Mouse (Mus musculus) MEL (cell line): ENCODE data around the gene Arnt. TPM values are rescaled to one million over a fixed set of nuclear protein-coding genes. Genes with fewer than 3 reads are reported as not detected.

Experiments used
- DNase-seq: peaks from one replicate; pipeline ENCODE4 v3.0.0; 2011; ENCODE audit warnings: low read depth, low spot score
- H3K27ac ChIP-seq: 2 replicates; pipeline ENCODE4 v1.5.1; 2012; ENCODE audit warnings: low read depth, mild to moderate bottlenecking, control low read depth, low read length, moderate library complexity; ENCODE audit not compliant: control insufficient read depth
- H3K27me3 ChIP-seq, 2 experiments: fragments of 150-350 bp in 1 of 2; sonication (generic) in 1 of 2; 2 replicates each; pipeline ENCODE4 v1.6.1; 2012; ENCODE audit warnings: low read length in 2 of 2, mild to moderate bottlenecking in 2 of 2, improper control_type of control experiment in 1 of 2, moderate library complexity in 1 of 2; ENCODE audit not compliant: insufficient read depth in 2 of 2, control insufficient read depth in 1 of 2
- H3K36me3 ChIP-seq, 2 experiments: 2 replicates each; pipeline ENCODE4 v1.6.1; 2012 to 2014; ENCODE audit warnings: low read length in 2 of 2, improper control_type of control experiment in 1 of 2, inconsistent platforms in 1 of 2, mild to moderate bottlenecking in 1 of 2; ENCODE audit not compliant: insufficient read depth in 2 of 2, control insufficient read depth in 1 of 2
- H3K4me1 ChIP-seq, 2 experiments: fragments of 150-350 bp in 1 of 2; sonication (generic) in 1 of 2; 2 replicates each; pipeline ENCODE4 v1.6.1; 2012; ENCODE audit warnings: low read length in 2 of 2, improper control_type of control experiment in 1 of 2, mild to moderate bottlenecking in 1 of 2; ENCODE audit not compliant: insufficient read depth in 2 of 2, control insufficient read depth in 1 of 2
- H3K4me3 ChIP-seq, 2 experiments: fragments of 150-350 bp in 1 of 2; sonication (generic) in 1 of 2; 2 replicates each; pipeline ENCODE4 v1.5.1; 2012; ENCODE audit warnings: low read depth in 2 of 2, low read length in 2 of 2, mild to moderate bottlenecking in 2 of 2, moderate library complexity in 2 of 2, control low read depth in 1 of 2, improper control_type of control experiment in 1 of 2; ENCODE audit not compliant: control insufficient read depth in 1 of 2, insufficient read depth in 1 of 2
- H3K79me2 ChIP-seq: 2 replicates; pipeline ENCODE4 v1.6.1; 2012; ENCODE audit warnings: mild to moderate bottlenecking, low read length, moderate library complexity; ENCODE audit not compliant: control insufficient read depth, poor library complexity, insufficient read depth
- H3K9ac ChIP-seq: 2 replicates; pipeline ENCODE4 v1.6.1; 2012; ENCODE audit warnings: low read depth, mild to moderate bottlenecking, control low read depth, low read length, moderate library complexity; ENCODE audit not compliant: control insufficient read depth, poor library complexity, severe bottlenecking
- H3K9me3 ChIP-seq: fragments of 150-350 bp; sonication (generic); replicated peaks from 2 replicates; pipeline ENCODE4 v1.6.1; 2012; ENCODE audit warnings: mild to moderate bottlenecking, low read length, improper control_type of control experiment, moderate library complexity; ENCODE audit not compliant: insufficient read depth
- CHD2 ChIP-seq: IDR thresholded peaks from 2 replicates; pipeline ENCODE4 v1.6.1; 2011; ENCODE audit warnings: low read length, improper control_type of control experiment
- CTCF ChIP-seq, 3 experiments: IDR thresholded peaks in 2 of 3; conservative IDR thresholded peaks in 1 of 3; 2 replicates each; pipeline ENCODE4 v1.5.1; 2011 to 2012; ENCODE audit warnings: low read length in 3 of 3, low read depth in 2 of 3, mild to moderate bottlenecking in 2 of 3, improper control_type of control experiment in 1 of 3, inconsistent platforms in 1 of 3, mixed read lengths in 1 of 3, moderate library complexity in 1 of 3; ENCODE audit not compliant: control insufficient read depth in 1 of 3, insufficient read depth in 1 of 3, poor library complexity in 1 of 3, severe bottlenecking in 1 of 3
- E2F4 ChIP-seq: IDR thresholded peaks from 2 replicates; pipeline ENCODE4 v1.6.1; 2011; ENCODE audit warnings: low read depth, low read length, improper control_type of control experiment, borderline replicate concordance
- ELF1 ChIP-seq: IDR thresholded peaks from 2 replicates; pipeline ENCODE4 v1.6.1; 2014; ENCODE audit warnings: low read depth, mild to moderate bottlenecking, inconsistent platforms, low read length, improper control_type of control experiment, moderate library complexity
- EP300 ChIP-seq, 2 experiments: IDR thresholded peaks; 2 replicates each; pipeline ENCODE4 v1.6.1; 2011; ENCODE audit warnings: improper control_type of control experiment in 2 of 2, low read length in 2 of 2, low read depth in 1 of 2, mild to moderate bottlenecking in 1 of 2
- GATA1 ChIP-seq: IDR thresholded peaks from 2 replicates; pipeline ENCODE4 v1.6.1; 2011; ENCODE audit warnings: low read depth, low read length, improper control_type of control experiment
- HCFC1 ChIP-seq: IDR thresholded peaks from 2 replicates; pipeline ENCODE4 v1.6.1; 2012; ENCODE audit warnings: low read depth, mild to moderate bottlenecking, inconsistent platforms, low read length, improper control_type of control experiment, moderate library complexity
- JUND ChIP-seq: IDR thresholded peaks from 2 replicates; pipeline ENCODE4 v1.6.1; 2011; ENCODE audit warnings: low read depth, mild to moderate bottlenecking, improper control_type of control experiment, low read length
- KAT2A ChIP-seq: conservative IDR thresholded peaks from 2 replicates; pipeline ENCODE4 v1.6.1; 2012; ENCODE audit warnings: low read depth, low read length, improper control_type of control experiment, inconsistent platforms
- MAFK ChIP-seq: IDR thresholded peaks from 2 replicates; pipeline ENCODE4 v1.6.1; 2011; ENCODE audit warnings: low read depth, mild to moderate bottlenecking, low read length, improper control_type of control experiment, borderline replicate concordance
- MAX ChIP-seq: IDR thresholded peaks from 2 replicates; pipeline ENCODE4 v1.6.1; 2011; ENCODE audit warnings: low read length, improper control_type of control experiment
- MAZ ChIP-seq: IDR thresholded peaks from 2 replicates; pipeline ENCODE4 v1.6.1; 2012; ENCODE audit warnings: low read depth, mild to moderate bottlenecking, inconsistent platforms, low read length, improper control_type of control experiment
- MEF2A ChIP-seq: IDR thresholded peaks from 2 replicates; pipeline ENCODE4 v1.6.1; 2014; ENCODE audit warnings: low read depth, mild to moderate bottlenecking, inconsistent platforms, low read length, improper control_type of control experiment; ENCODE audit not compliant: poor library complexity, insufficient replicate concordance, severe bottlenecking; ENCODE audit errors: extremely low read depth
- MXI1 ChIP-seq: IDR thresholded peaks from 2 replicates; pipeline ENCODE4 v1.6.1; 2011; ENCODE audit warnings: mild to moderate bottlenecking, low read depth, low read length, improper control_type of control experiment
- MYC ChIP-seq: IDR thresholded peaks from 2 replicates; pipeline ENCODE4 v1.6.1; 2011; ENCODE audit warnings: low read depth, mild to moderate bottlenecking, low read length, improper control_type of control experiment, moderate library complexity
- POLR2A ChIP-seq, 2 experiments: IDR thresholded peaks; 2 replicates each; pipeline ENCODE4 v1.6.1; 2011 to 2012; ENCODE audit warnings: low read length in 2 of 2, mild to moderate bottlenecking in 2 of 2, control low read depth in 1 of 2, improper control_type of control experiment in 1 of 2, low read depth in 1 of 2, moderate library complexity in 1 of 2; ENCODE audit not compliant: control insufficient read depth in 1 of 2, insufficient read depth in 1 of 2, poor library complexity in 1 of 2
- POLR2AphosphoS2 ChIP-seq: IDR thresholded peaks from 2 replicates; pipeline ENCODE4 v1.6.1; 2011; ENCODE audit warnings: low read length, improper control_type of control experiment
- POLR2AphosphoS5 ChIP-seq: IDR thresholded peaks from 2 replicates; pipeline ENCODE4 v1.6.1; 2012; ENCODE audit warnings: low read depth, borderline replicate concordance, mild to moderate bottlenecking, inconsistent platforms, low read length, moderate library complexity, mixed read lengths
- RAD21 ChIP-seq: IDR thresholded peaks from 2 replicates; pipeline ENCODE4 v1.6.1; 2011; ENCODE audit warnings: mild to moderate bottlenecking, low read depth, low read length, improper control_type of control experiment
- RCOR1 ChIP-seq: IDR thresholded peaks from 2 replicates; pipeline ENCODE4 v1.6.1; 2012; ENCODE audit warnings: low read depth, mild to moderate bottlenecking, inconsistent platforms, low read length, improper control_type of control experiment
- SIN3A ChIP-seq: IDR thresholded peaks from 2 replicates; pipeline ENCODE4 v1.6.1; 2012; ENCODE audit warnings: low read length, improper control_type of control experiment, inconsistent platforms
- SMC3 ChIP-seq: IDR thresholded peaks from 2 replicates; pipeline ENCODE4 v1.6.1; 2011; ENCODE audit warnings: low read depth, low read length, improper control_type of control experiment
- TAL1 ChIP-seq: IDR thresholded peaks from 2 replicates; pipeline ENCODE4 v1.6.1; 2012; ENCODE audit warnings: mild to moderate bottlenecking, inconsistent platforms, low read length, moderate library complexity, mixed read lengths
- UBTF ChIP-seq: IDR thresholded peaks from 2 replicates; pipeline ENCODE4 v1.6.1; 2012; ENCODE audit warnings: low read depth, mild to moderate bottlenecking, inconsistent platforms, low read length, improper control_type of control experiment, moderate library complexity, borderline replicate concordance; ENCODE audit not compliant: insufficient read depth
- USF2 ChIP-seq, 2 experiments: IDR thresholded peaks; 2 replicates each; pipeline ENCODE4 v1.6.1; 2011 to 2012; ENCODE audit warnings: improper control_type of control experiment in 2 of 2, low read length in 2 of 2, borderline replicate concordance in 1 of 2, inconsistent platforms in 1 of 2, low read depth in 1 of 2, mild to moderate bottlenecking in 1 of 2; ENCODE audit not compliant: insufficient read depth in 1 of 2
- ZC3H11A ChIP-seq: IDR thresholded peaks from 2 replicates; pipeline ENCODE4 v1.6.1; 2012; ENCODE audit warnings: low read depth, mild to moderate bottlenecking, inconsistent platforms, low read length, improper control_type of control experiment
- ZKSCAN1 ChIP-seq: IDR thresholded peaks from 2 replicates; pipeline ENCODE4 v1.6.1; 2012; ENCODE audit warnings: low read depth, mild to moderate bottlenecking, inconsistent platforms, low read length, improper control_type of control experiment, moderate library complexity
- ZMIZ1 ChIP-seq: IDR thresholded peaks from 2 replicates; pipeline ENCODE4 v1.6.1; 2012; ENCODE audit warnings: low read depth, mild to moderate bottlenecking, inconsistent platforms, low read length, improper control_type of control experiment, moderate library complexity
- ZNF384 ChIP-seq: IDR thresholded peaks from 2 replicates; pipeline ENCODE4 v1.6.1; 2012; ENCODE audit warnings: low read depth, mild to moderate bottlenecking, inconsistent platforms, low read length, improper control_type of control experiment
- polyA plus RNA-seq, 2 experiments: library from polyadenylated mRNA; stranded (reverse) in 1 of 2; unstranded in 1 of 2; fragments of >175 nt in 1 of 2; fragments of >200 nt in 1 of 2; gene quantifications; 2 replicates each; pipeline versions ENCODE4 v1.2.1 to v1.2.4; 2012; ENCODE audit warnings: low replicate concordance in 2 of 2, low read depth in 1 of 2; ENCODE audit not compliant: insufficient read length in 2 of 2, insufficient read depth in 1 of 2, missing spikeins in 1 of 2
- total RNA-seq: library from RNA; depleted of rRNA; stranded (reverse); fragments of 300-350 nt; gene quantifications from 2 replicates; pipeline ENCODE4 v1.2.3, GENCODE M21; 2012

Gene Arnt
- total and polyA plus RNA-seq, 3 experiments = 16.4 to 90.7 (median 62.4) TPM

GRCm38 (mm10) chr3:95408852-95409251 is 25.3 kb upstream of the Arnt start:
- peaks cover 0 to 11% of the 10 kb centered on the region in 2 experiments; a peak in 2 of 4 replicates for H3K4me1 ChIP-seq
- H3K9me3 ChIP-seq = no peaks in the 10 kb centered on the region
- no peak overlapping the region for H3K9ac ChIP-seq
- H3K36me3 ChIP-seq = peaks cover 0 to 4% of the 10 kb centered on the region in 2 experiments; a peak in 2 of 4 replicates
- no peak overlapping the region for H3K4me3 ChIP-seq
- no peaks in the 10 kb centered on the region for H3K79me2 ChIP-seq
- H3K27me3 ChIP-seq = no peaks in the 10 kb centered on the region
- no peak for DNase-seq
- no peak overlapping the region for H3K27ac ChIP-seq
- no peak for TF ChIP-seq HCFC1
- peak; percentile 74; the same call in 1 of the 2 replicates for TF ChIP-seq MYC
- TF ChIP-seq RCOR1 = no peak
- TF ChIP-seq JUND = no peak
- TF ChIP-seq EP300 (IDR thresholded peaks at IDR 0.05; ENCODE audit: low read depth in 1 of 2, low read length in 2 of 2) = no peak
- no peak for TF ChIP-seq POLR2A (IDR thresholded peaks at IDR 0.05; ENCODE audit: control insufficient read depth in 1 of 2, insufficient read depth in 1 of 2, low read depth in 1 of 2, low read length in 2 of 2, poor library complexity in 1 of 2)
- TF ChIP-seq ZC3H11A = peak; percentile 37; the same call in 1 of the 2 replicates
- no peak for TF ChIP-seq CHD2
- no peak for TF ChIP-seq POLR2AphosphoS5
- no peak for TF ChIP-seq TAL1
- TF ChIP-seq E2F4 = no peak
- TF ChIP-seq SIN3A = no peak
- no peak for TF ChIP-seq ZMIZ1
- peak; percentile 51 for TF ChIP-seq RAD21
- no peak for TF ChIP-seq GATA1
- TF ChIP-seq MAFK = no peak
- peak in 2 of 3 experiments; percentile 30 to 54; a peak in 4 of 6 replicates for TF ChIP-seq CTCF (IDR thresholded peaks at IDR 0.05 in 2 of 3, conservative IDR thresholded peaks at IDR 0.05 in 1 of 3; ENCODE audit: control insufficient read depth in 1 of 3, insufficient read depth in 1 of 3, low read depth in 2 of 3, low read length in 3 of 3, poor library complexity in 1 of 3, severe bottlenecking in 1 of 3)
- no peak for TF ChIP-seq USF2 (IDR thresholded peaks at IDR 0.05; ENCODE audit: borderline replicate concordance in 1 of 2, insufficient read depth in 1 of 2, low read depth in 1 of 2, low read length in 2 of 2)
- peak; percentile 54 for TF ChIP-seq SMC3

GRCm38 (mm10) chr3:95412268-95412667 is 21.9 kb upstream of the Arnt start:
- no peak overlapping the region for H3K4me3 ChIP-seq
- no peak for TF ChIP-seq RAD21
- TF ChIP-seq UBTF = no peak
- no peak for TF ChIP-seq ZKSCAN1
- TF ChIP-seq MEF2A = peak; percentile 65; the same call in 1 of the 2 replicates
- no peak for TF ChIP-seq MYC
- 0 out of 2 replicates have a peak, but pooled peaks have one; percentile 39 for TF ChIP-seq MXI1
- no peak for TF ChIP-seq TAL1
- peak; percentile 57 to 66; a peak in 2 of 4 replicates for TF ChIP-seq EP300 (IDR thresholded peaks at IDR 0.05; ENCODE audit: low read depth in 1 of 2, low read length in 2 of 2)
- no peak for TF ChIP-seq MAX
- TF ChIP-seq ZMIZ1 = no peak
- TF ChIP-seq JUND = no peak
- TF ChIP-seq HCFC1 = no peak
- TF ChIP-seq ELF1 = no peak
- TF ChIP-seq KAT2A = no peak
- peak; percentile 39; the same call in 1 of the 2 replicates for TF ChIP-seq ZNF384
- TF ChIP-seq SIN3A = peak; percentile 67
- no peak for TF ChIP-seq CHD2
- no peak for TF ChIP-seq E2F4
- TF ChIP-seq MAZ = no peak
- no peak for TF ChIP-seq POLR2AphosphoS2
- TF ChIP-seq MAFK = no peak
- TF ChIP-seq POLR2AphosphoS5 = no peak

More at GRCm38 (mm10) chr3:95412268-95412667, 21.9 kb upstream of the Arnt start:
- no peaks in the 10 kb centered on the region for H3K27me3 ChIP-seq
- H3K9ac ChIP-seq = no peak overlapping the region
- peaks cover 0 to 4% of the 10 kb centered on the region in 2 experiments; a peak in 2 of 4 replicates for H3K36me3 ChIP-seq
- peaks cover 0 to 11% of the 10 kb centered on the region in 2 experiments; a peak in 2 of 4 replicates for H3K4me1 ChIP-seq
- H3K27ac ChIP-seq = no peak overlapping the region
- DNase-seq = peak; percentile 63
- peaks cover 2% of the 10 kb centered on the region; the same call in 1 of the 2 replicates for H3K9me3 ChIP-seq
- H3K79me2 ChIP-seq = no peaks in the 10 kb centered on the region
